Mouse (Mus musculus) hematopoietic multipotent progenitor cell, adult 10-12 weeks (in vitro differentiated cells): ENCODE data around the gene Polr3h. TPM values are rescaled to one million over a fixed set of nuclear protein-coding genes. Genes with fewer than 3 reads are reported as not detected.

Experiments used
- polyA plus RNA-seq: library from polyadenylated mRNA; stranded (reverse); fragments of >175 nt; gene quantifications from 2 replicates; pipeline ENCODE4 v1.2.3, GENCODE M21; 2012; ENCODE audit warnings: low replicate concordance

Gene Polr3h
- polyA plus RNA-seq, result 16.6 and 37.4 TPM in 2 replicates

GRCm38 (mm10) chr15:81925760-81926445, at the start of gene Polr3h:
Gene Polr3h (minus strand): TSS chr15:81926240.

GRCm38 (mm10) chr15:81960171-81961077, 34.4 kb upstream of the Polr3h start, which contains the start of gene Pmm1:
Gene Pmm1 (minus strand): TSS chr15:81960930.

GRCm38 (mm10) chr15:81936679-81937078, 10.6 kb upstream of the Polr3h start, which contains the start of gene Csdc2:
Gene Csdc2 (plus strand): TSS chr15:81936759.

GRCm38 (mm10) chr15:81872262-81873136, 53.5 kb downstream of the Polr3h start, which contains the start of gene Aco2:
Gene Aco2 (plus strand): TSS chr15:81872309.

GRCm38 (mm10) chr15:81871604-81872261, 54.3 kb downstream of the Polr3h start, which contains the start of gene Phf5a:
Gene Phf5a (minus strand): TSS chr15:81871911.

GRCm38 (mm10) chr15:81858517-81859329, 67.3 kb downstream of the Polr3h start, which contains the start of gene Tob2:
Gene Tob2 (minus strand): TSS chr15:81858796.

Other genes starting within 250 kb of the Polr3h start
- 0.37 and 1.2 TPM in 2 replicates for gene Chadl, start 229.0 kb downstream of the Polr3h start, polyA plus RNA-seq
- 33.5 and 48.1 TPM in 2 replicates for gene Zc3h7b, start 181.2 kb downstream of the Polr3h start, polyA plus RNA-seq
- gene Rangap1, start 180.7 kb downstream of the Polr3h start, polyA plus RNA-seq, result 92.8 and 163 TPM in 2 replicates
- 27.1 and 77.8 TPM in 2 replicates for gene Tef, start 123.8 kb downstream of the Polr3h start, polyA plus RNA-seq
- 109 and 267 TPM in 2 replicates for gene Tob2, start 67.4 kb downstream of the Polr3h start, polyA plus RNA-seq
- gene Phf5a, start 54.3 kb downstream of the Polr3h start, polyA plus RNA-seq, result 3.0 and 6.6 TPM in 2 replicates
- gene Aco2, start 53.9 kb downstream of the Polr3h start, polyA plus RNA-seq, result 92.0 and 94.8 TPM in 2 replicates
- gene Csdc2, start 10.5 kb upstream of the Polr3h start, polyA plus RNA-seq, result 0.39 and 0.89 TPM in 2 replicates
- 26.9 and 27.3 TPM in 2 replicates for gene Pmm1, start 34.7 kb upstream of the Polr3h start, polyA plus RNA-seq
- not detected in 2 replicates for gene 1700029P11Rik, start 54.3 kb upstream of the Polr3h start, polyA plus RNA-seq
- gene Xrcc6, start 61.6 kb upstream of the Polr3h start, polyA plus RNA-seq, result 5.0 and 6.1 TPM in 2 replicates
- 43.0 and 47.0 TPM in 2 replicates for gene Desi1, start 107.6 kb upstream of the Polr3h start, polyA plus RNA-seq
- 7.1 and 99.6 TPM in 2 replicates for gene Snu13, start 121.4 kb upstream of the Polr3h start, polyA plus RNA-seq
- gene 4930407I10Rik, start 132.9 kb upstream of the Polr3h start, polyA plus RNA-seq, result 0.03 TPM in 1 of 2 replicates, not detected in the other
- not detected in 2 replicates for gene Mei1, start 143.8 kb upstream of the Polr3h start, polyA plus RNA-seq
- gene Ccdc134, start 201.7 kb upstream of the Polr3h start, polyA plus RNA-seq, result 7.4 and 30.9 TPM in 2 replicates
- gene Srebf2, start 220.9 kb upstream of the Polr3h start, polyA plus RNA-seq, result 411 and 943 TPM in 2 replicates